Mouse (Mus musculus) E14TG2a.4 (cell line): ENCODE results near the gene Bcl7c.
"Not testable (repeated sequence)": the region's sequence is repeated elsewhere in the genome, so short reads cannot be mapped to it uniquely, and the experiment has no call there.

ENCODE experiments used
- H3K27me3 ChIP-seq: 2 replicates; pipeline ENCODE4 v1.6.1; 2014; ENCODE audit warnings: low read length, control low read depth; ENCODE audit not compliant: insufficient read depth
- H3K36me3 ChIP-seq: 2 replicates; pipeline ENCODE4 v1.6.1; 2014; ENCODE audit warnings: low read length, control low read depth; ENCODE audit not compliant: insufficient read depth
- H3K4me1 ChIP-seq: replicated peaks from 2 replicates; pipeline ENCODE4 v1.6.1; 2014; ENCODE audit warnings: low read depth, low read length, control low read depth
- H3K4me3 ChIP-seq: replicated peaks from 2 replicates; pipeline ENCODE4 v1.5.1; 2014; ENCODE audit warnings: mild to moderate bottlenecking, low read length
- H3K9me3 ChIP-seq: 2 replicates; pipeline ENCODE4 v1.6.1; 2014; ENCODE audit warnings: low read length, control low read depth
- CTCF ChIP-seq: conservative IDR thresholded peaks from 2 replicates; pipeline ENCODE4 v1.5.1; 2014; ENCODE audit warnings: low read length
- NANOG ChIP-seq: IDR thresholded peaks from 2 replicates; pipeline ENCODE4 v1.6.1; 2014; ENCODE audit warnings: borderline replicate concordance, low read length, mixed read lengths
- POU5F1 ChIP-seq: IDR thresholded peaks from 2 replicates; pipeline ENCODE4 v1.6.1; 2014; ENCODE audit warnings: low read length, borderline replicate concordance

The Bcl7c gene

GRCm38 (mm10) chr7:127747559-127748234 lies 39.0 kb upstream of the Bcl7c start:
- TF ChIP-seq CTCF: no peak
- TF ChIP-seq NANOG: no peak
- no peak for TF ChIP-seq POU5F1
- no peaks in the 10 kb centered on the region for H3K27me3 ChIP-seq
- H3K9me3 ChIP-seq: no peaks in the 10 kb centered on the region

GRCm38 (mm10) chr7:127746494-127747491 lies 38.1 kb upstream of the Bcl7c start:
- TF ChIP-seq POU5F1 (no peak), CTCF (no peak), NANOG (no peak)

More at GRCm38 (mm10) chr7:127747559-127748234, 39.0 kb upstream of the Bcl7c start:
- Histone ChIP-seq H3K36me3 (peaks cover 46% of the 10 kb centered on the region), H3K4me3 (peak overlapping the region; percentile 92), H3K4me1 (peaks cover 71% of the 10 kb centered on the region)

GRCm38 (mm10) chr7:127745652-127746493 lies 37.1 kb upstream of the Bcl7c start:
- H3K27me3 ChIP-seq: no peaks in the 10 kb centered on the region
- H3K36me3 ChIP-seq: peaks cover 27% of the 10 kb centered on the region
- TF ChIP-seq NANOG (no peak), CTCF (no peak), POU5F1 (no peak)
- H3K9me3 ChIP-seq: no peaks in the 10 kb centered on the region
- peaks cover 70% of the 10 kb centered on the region for H3K4me1 ChIP-seq
- peak overlapping the region; percentile 92 for H3K4me3 ChIP-seq

More at GRCm38 (mm10) chr7:127746494-127747491, 38.1 kb upstream of the Bcl7c start:
- Histone ChIP-seq H3K9me3 (no peaks in the 10 kb centered on the region), H3K36me3 (peaks cover 36% of the 10 kb centered on the region), H3K27me3 (no peaks in the 10 kb centered on the region), H3K4me1 (peaks cover 70% of the 10 kb centered on the region), H3K4me3 (peak overlapping the region; percentile 92)

GRCm38 (mm10) chr7:127745251-127745651 lies 36.5 kb upstream of the Bcl7c start:
- peak overlapping the region; percentile 92 for H3K4me3 ChIP-seq
- peaks cover 21% of the 10 kb centered on the region for H3K36me3 ChIP-seq
- H3K4me1 ChIP-seq: peaks cover 68% of the 10 kb centered on the region
- no peaks in the 10 kb centered on the region for H3K27me3 ChIP-seq
- H3K9me3 ChIP-seq: no peaks in the 10 kb centered on the region
- no peak for TF ChIP-seq CTCF
- no peak for TF ChIP-seq POU5F1
- no peak for TF ChIP-seq NANOG

- H3K9me3 ChIP-seq: no peaks in the 10 kb centered on the region
- no peaks in the 10 kb centered on the region for H3K27me3 ChIP-seq
- peaks cover 61% of the 10 kb centered on the region for H3K4me1 ChIP-seq
- peaks cover 14% of the 10 kb centered on the region for H3K36me3 ChIP-seq
- no peak for TF ChIP-seq POU5F1
- TF ChIP-seq CTCF: peak; percentile 49
- peak within 1 kb of the TSS; percentile 92 for H3K4me3 ChIP-seq
Measured at GRCm38 (mm10) chr7:127744366-127745045, 35.8 kb upstream of the Bcl7c start, which contains the start of gene Fbxl19. Gene Fbxl19 (plus strand): TSS chr7:127744543.

GRCm38 (mm10) chr7:127732066-127732465 lies 23.3 kb upstream of the Bcl7c start, which contains the start of gene Ctf2:
Gene Ctf2 (minus strand): TSS chr7:127732166.
- not testable (repeated sequence) for H3K4me3 ChIP-seq, H3K27me3 ChIP-seq, H3K36me3 ChIP-seq, H3K9me3 ChIP-seq, H3K4me1 ChIP-seq

GRCm38 (mm10) chr7:127730170-127730569 lies 21.4 kb upstream of the Bcl7c start:
- 0 out of 2 replicates have a peak, but pooled peaks cover 8% of the 10 kb centered on the region for H3K27me3 ChIP-seq
- H3K36me3 ChIP-seq: no peaks in the 10 kb centered on the region
- H3K4me3 ChIP-seq: no peak overlapping the region
- H3K9me3 ChIP-seq: no peaks in the 10 kb centered on the region
- TF ChIP-seq CTCF: no peak
- no peak for TF ChIP-seq POU5F1
- no peak for TF ChIP-seq NANOG
- H3K4me1 ChIP-seq: peaks cover 25% of the 10 kb centered on the region
